Mouse (Mus musculus) limb, embryonic 12.5 days (tissue): Measurements from ENCODE around the gene Lin7a. TPM values are rescaled to one million over a fixed set of nuclear protein-coding genes. Genes with fewer than 3 reads are reported as not detected.

Experiments
- ATAC-seq: fragments of 200-750 bp; cut with Nextera tagmentation; 2 replicates; pipeline ENCODE4 v1.8.0; 2017; ENCODE audit warnings: low read depth, moderate TSS enrichment; ENCODE audit not compliant: insufficient number of reproducible peaks, insufficient read depth, low FRiP score, low TSS enrichment
- H3K27ac ChIP-seq: fragments of 300-500 bp; sonication (generic); 2 replicates; pipeline ENCODE4 v1.5.1; 2016; ENCODE audit warnings: mild to moderate bottlenecking, moderate library complexity
- H3K27me3 ChIP-seq: fragments of 300-500 bp; sonication (generic); 2 replicates; pipeline ENCODE4 v1.6.1; 2016; ENCODE audit warnings: mild to moderate bottlenecking, moderate library complexity
- H3K36me3 ChIP-seq: fragments of 300-500 bp; sonication (generic); 2 replicates; pipeline ENCODE4 v1.6.1; 2016; ENCODE audit warnings: mild to moderate bottlenecking, moderate library complexity
- H3K4me1 ChIP-seq: fragments of 300-500 bp; sonication (generic); replicated peaks from 2 replicates; pipeline ENCODE4 v1.6.1; 2016
- H3K4me2 ChIP-seq: fragments of 300-500 bp; sonication (generic); 2 replicates; pipeline ENCODE4 v1.6.1; 2016; ENCODE audit warnings: mild to moderate bottlenecking, moderate library complexity
- H3K4me3 ChIP-seq: fragments of 300-500 bp; sonication (generic); replicated peaks from 2 replicates; pipeline ENCODE4 v1.5.1; 2016; ENCODE audit warnings: mild to moderate bottlenecking
- H3K9ac ChIP-seq: fragments of 300-500 bp; sonication (generic); replicated peaks from 2 replicates; pipeline ENCODE4 v1.6.1; 2016; ENCODE audit warnings: mild to moderate bottlenecking, moderate library complexity
- H3K9me3 ChIP-seq: fragments of 300-500 bp; sonication (generic); 2 replicates; pipeline ENCODE4 v1.6.1; 2016; ENCODE audit warnings: mild to moderate bottlenecking, moderate library complexity
- WGBS: fragments of 180-500 bp; shearing (Covaris S2); methylation state at CpG from one replicate; pipeline ENCODE4 v1.1.7; 2016; 5-methylcytosine and 5-hydroxymethylcytosine counted together
- polyA plus RNA-seq: library from polyadenylated mRNA; unstranded; fragments of >200 nt; fragmentation: Nextera tagmentation; extraction: Ambion mirVana; gene quantifications from 2 replicates; pipeline ENCODE4 v1.2.1, GENCODE M21; 2016

Lin7a gene
- polyA plus RNA-seq, 1 experiment from 2014 or later: 2.4 TPM

- Histone ChIP-seq H3K4me1 (no peaks in the 10 kb centered on the region), H3K9me3 (no peaks in the 10 kb centered on the region), H3K4me2 (no peak overlapping the region), H3K27ac (no peak overlapping the region), H3K36me3 (no peaks in the 10 kb centered on the region), H3K9ac (no peak overlapping the region), H3K27me3 (no peaks in the 10 kb centered on the region), H3K4me3 (no peak overlapping the region)
- ATAC-seq: no peak
- WGBS: 61% methylated on average over 4 of the region's 4 CpGs
These were observed 118.0 kb downstream of the Lin7a start for GRCm38 (mm10) chr10:107389505-107389904.

GRCm38 (mm10) chr10:107405347-107405746 lies 133.9 kb downstream of the Lin7a start:
- WGBS: 90% methylated on average over 4 of the region's 4 CpGs
- Histone ChIP-seq H3K9me3 (no peaks in the 10 kb centered on the region), H3K27me3 (no peaks in the 10 kb centered on the region), H3K9ac (no peak overlapping the region), H3K4me3 (no peak overlapping the region), H3K4me1 (no peaks in the 10 kb centered on the region), H3K36me3 (no peaks in the 10 kb centered on the region), H3K4me2 (no peak overlapping the region), H3K27ac (no peak overlapping the region)
- ATAC-seq: no peak

- H3K9me3 ChIP-seq: no peaks in the 10 kb centered on the region
- ATAC-seq: no peak
- H3K4me1 ChIP-seq: no peaks in the 10 kb centered on the region
- H3K27me3 ChIP-seq: no peaks in the 10 kb centered on the region
- H3K4me2 ChIP-seq: no peak overlapping the region
- WGBS: 89% methylated on average over 14 of the region's 14 CpGs
- H3K9ac ChIP-seq: no peak overlapping the region
- H3K27ac ChIP-seq: no peak overlapping the region
- H3K36me3 ChIP-seq: no peaks in the 10 kb centered on the region
- H3K4me3 ChIP-seq: no peak overlapping the region
These were observed 146.8 kb downstream of the Lin7a start for GRCm38 (mm10) chr10:107418306-107418705.

GRCm38 (mm10) chr10:107436967-107437366 lies 165.5 kb downstream of the Lin7a start:
- ATAC-seq: no peak
- no peak overlapping the region for H3K4me2 ChIP-seq
- H3K27me3 ChIP-seq: no peaks in the 10 kb centered on the region
- H3K9me3 ChIP-seq: no peaks in the 10 kb centered on the region
- H3K27ac ChIP-seq: no peak overlapping the region
- no peaks in the 10 kb centered on the region for H3K36me3 ChIP-seq
- WGBS: 57% methylated on average over 5 of the region's 5 CpGs
- no peak overlapping the region for H3K9ac ChIP-seq
- H3K4me1 ChIP-seq: no peaks in the 10 kb centered on the region
- H3K4me3 ChIP-seq: no peak overlapping the region

GRCm38 (mm10) chr10:107442781-107443180 lies 171.3 kb downstream of the Lin7a start:
- ATAC-seq: no peak
- WGBS: 10% methylated on average over 4 of the region's 4 CpGs

GRCm38 (mm10) chr10:107449496-107450330 lies 178.2 kb downstream of the Lin7a start:
- no peaks in the 10 kb centered on the region for H3K36me3 ChIP-seq
- WGBS: 90% methylated on average over 5 of the region's 5 CpGs
- no peak overlapping the region for H3K4me2 ChIP-seq
- no peak for ATAC-seq
- H3K4me3 ChIP-seq: no peak overlapping the region
- no peak overlapping the region for H3K9ac ChIP-seq
- no peak overlapping the region for H3K27ac ChIP-seq
- no peaks in the 10 kb centered on the region for H3K4me1 ChIP-seq
- H3K9me3 ChIP-seq: no peaks in the 10 kb centered on the region
- H3K27me3 ChIP-seq: no peaks in the 10 kb centered on the region

More at GRCm38 (mm10) chr10:107442781-107443180, 171.3 kb downstream of the Lin7a start:
- Histone ChIP-seq H3K9me3 (no peaks in the 10 kb centered on the region), H3K9ac (no peak overlapping the region), H3K36me3 (no peaks in the 10 kb centered on the region), H3K4me1 (no peaks in the 10 kb centered on the region), H3K27me3 (no peaks in the 10 kb centered on the region), H3K4me3 (no peak overlapping the region), H3K4me2 (no peak overlapping the region), H3K27ac (no peak overlapping the region)

- Histone ChIP-seq H3K9ac (no peak overlapping the region), H3K4me1 (no peaks in the 10 kb centered on the region), H3K27ac (no peak overlapping the region), H3K27me3 (no peaks in the 10 kb centered on the region), H3K4me3 (no peak overlapping the region), H3K9me3 (no peaks in the 10 kb centered on the region), H3K36me3 (no peaks in the 10 kb centered on the region), H3K4me2 (no peak overlapping the region)
- 82% methylated on average over 7 of the region's 7 CpGs for WGBS
- no peak for ATAC-seq
These were observed 196.3 kb downstream of the Lin7a start for GRCm38 (mm10) chr10:107467819-107468218.

Other genes starting within 250 kb of the Lin7a start
- gene Acss3, start 148.0 kb upstream of the Lin7a start, polyA plus RNA-seq: 3.3 and 3.8 TPM in 2 replicates
- gene Myf5, start 214.4 kb downstream of the Lin7a start, polyA plus RNA-seq: 13.3 and 14.2 TPM in 2 replicates
- 0.70 and 0.90 TPM in 2 replicates for gene Myf6, start 223.1 kb downstream of the Lin7a start, polyA plus RNA-seq